Mouse (Mus musculus): Measurements from ENCODE around the gene Dnajc16. TPM values are rescaled to one million over a fixed set of nuclear protein-coding genes. Genes with fewer than 3 reads are reported as not detected.
A peak's percentile ranks its signal among the peaks of the same experiment; 100 is the strongest.

The Dnajc16 gene
- polyA plus RNA-seq, 1 experiment = 11.4 TPM

DNA sequence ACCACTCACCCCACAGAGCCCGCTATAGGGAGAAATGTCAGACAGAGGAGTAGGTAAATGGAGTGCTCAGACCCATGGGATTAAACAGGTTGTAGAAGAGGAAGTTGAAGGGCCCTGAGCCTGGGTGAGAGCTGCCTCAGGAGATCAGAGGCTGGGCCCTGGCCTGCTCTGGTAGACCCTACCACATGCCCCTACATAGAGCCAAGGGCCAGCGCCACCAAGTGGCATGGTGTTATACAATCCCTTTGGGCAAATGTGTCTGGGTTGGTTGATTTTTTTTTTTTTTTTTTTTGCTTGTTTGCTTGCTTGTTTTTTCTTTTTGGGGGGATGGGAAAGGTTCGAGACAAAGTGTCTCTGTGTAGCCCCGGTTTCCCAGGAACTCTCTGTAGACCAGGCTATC, 13.4 kb upstream of the Dnajc16 start:
- TF ChIP-seq CTCF (IDR thresholded peaks at IDR 0.05; ENCODE audit: low read depth, low read length) (0 out of 2 replicates have a peak, but pooled peaks have one; percentile 4), POLR2A (IDR thresholded peaks at IDR 0.05; ENCODE audit: borderline replicate concordance, low read depth, low read length) (no peak)
- Histone ChIP-seq H3K4me3 (ENCODE audit: insufficient read depth, low read length) (no peak overlapping the region), H3K4me1 (ENCODE audit: control insufficient read depth, insufficient read depth, low read length) (peaks cover 7% of the 10 kb centered on the region), H3K27ac (ENCODE audit: insufficient read depth, low read depth, low read length) (no peak overlapping the region)

- H3K27ac ChIP-seq (ENCODE audit: insufficient read depth, low read depth, low read length) = no peak overlapping the region
- peaks cover 19% of the 10 kb centered on the region for H3K4me1 ChIP-seq (ENCODE audit: control insufficient read depth, insufficient read depth, low read length)
- no peak overlapping the region for H3K4me3 ChIP-seq (ENCODE audit: insufficient read depth, low read length)
- TF ChIP-seq CTCF (IDR thresholded peaks at IDR 0.05; ENCODE audit: low read depth, low read length) (no peak), POLR2A (IDR thresholded peaks at IDR 0.05; ENCODE audit: borderline replicate concordance, low read depth, low read length) (no peak)
These were observed 6.8 kb upstream of the Dnajc16 start for GRCm38 (mm10) chr4:141797545-141797944.

DNA sequence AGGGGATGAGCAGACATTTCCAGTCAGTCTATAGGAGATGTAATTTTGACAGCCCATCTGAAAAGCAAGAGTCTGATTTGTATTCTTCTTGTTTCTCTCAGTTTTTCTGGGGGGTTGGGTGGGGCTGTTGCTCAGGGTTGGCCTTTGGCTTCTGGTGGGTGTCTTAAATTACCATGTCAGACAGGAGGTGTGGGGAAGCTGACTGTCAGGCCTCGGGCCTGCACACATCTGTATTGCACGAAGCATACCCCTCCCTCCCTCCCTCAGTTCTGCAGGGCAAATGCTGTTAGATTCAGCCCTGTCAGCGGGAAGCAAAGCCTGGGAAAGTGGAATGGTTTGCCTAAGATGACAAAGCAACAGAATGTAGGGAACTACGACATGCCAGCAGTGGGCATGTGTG, 6.2 kb upstream of the Dnajc16 start:
- no peak for TF ChIP-seq CTCF (IDR thresholded peaks at IDR 0.05; ENCODE audit: low read depth, low read length)
- no peak for TF ChIP-seq POLR2A (IDR thresholded peaks at IDR 0.05; ENCODE audit: borderline replicate concordance, low read depth, low read length)
- no peak overlapping the region for H3K4me3 ChIP-seq (ENCODE audit: insufficient read depth, low read length)
- H3K27ac ChIP-seq (ENCODE audit: insufficient read depth, low read depth, low read length) = no peak overlapping the region
- peaks cover 25% of the 10 kb centered on the region for H3K4me1 ChIP-seq (ENCODE audit: control insufficient read depth, insufficient read depth, low read length)

DNA sequence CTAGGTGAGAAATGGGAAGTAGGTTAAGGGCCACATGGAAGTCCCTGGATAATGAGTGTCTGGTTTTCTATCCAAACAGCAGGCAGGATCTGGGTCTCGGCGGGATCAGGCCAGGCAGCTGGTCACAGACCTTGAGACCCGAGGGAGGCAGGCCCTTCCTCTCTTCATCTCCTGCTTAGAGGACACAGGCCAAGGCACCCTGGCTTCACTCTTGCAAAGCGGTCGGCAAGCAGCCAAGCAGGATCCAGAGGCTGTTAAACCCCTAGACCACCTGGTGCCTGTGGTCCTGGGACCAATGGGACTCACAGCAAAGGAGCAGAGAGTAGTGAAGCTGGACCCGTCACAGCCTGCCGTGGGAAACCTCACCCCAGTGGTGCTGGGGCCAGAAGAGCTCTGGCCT, 5.6 kb upstream of the Dnajc16 start:
- TF ChIP-seq CTCF (IDR thresholded peaks at IDR 0.05; ENCODE audit: low read depth, low read length) (no peak), POLR2A (IDR thresholded peaks at IDR 0.05; ENCODE audit: borderline replicate concordance, low read depth, low read length) (no peak)
- peaks cover 29% of the 10 kb centered on the region for H3K4me1 ChIP-seq (ENCODE audit: control insufficient read depth, insufficient read depth, low read length)
- H3K27ac ChIP-seq (ENCODE audit: insufficient read depth, low read depth, low read length) = no peak overlapping the region
- H3K4me3 ChIP-seq (ENCODE audit: insufficient read depth, low read length) = no peak overlapping the region

GRCm38 (mm10) chr4:141794152-141794535, 3.4 kb upstream of the Dnajc16 start:
- TF ChIP-seq POLR2A (IDR thresholded peaks at IDR 0.05; ENCODE audit: borderline replicate concordance, low read depth, low read length) (no peak), CTCF (IDR thresholded peaks at IDR 0.05; ENCODE audit: low read depth, low read length) (no peak)
- peaks cover 29% of the 10 kb centered on the region for H3K4me1 ChIP-seq (ENCODE audit: control insufficient read depth, insufficient read depth, low read length)

GRCm38 (mm10) chr4:141793282-141794151, 2.8 kb upstream of the Dnajc16 start, which contains the start of gene Casp9:
Gene Casp9, plus strand, starts transcription at chr4:141793612.
- H3K27ac ChIP-seq (ENCODE audit: insufficient read depth, low read depth, low read length) = peak within 1 kb of the TSS; percentile 96
- TF ChIP-seq CTCF (IDR thresholded peaks at IDR 0.05; ENCODE audit: low read depth, low read length) = no peak
- no peak for TF ChIP-seq POLR2A (IDR thresholded peaks at IDR 0.05; ENCODE audit: borderline replicate concordance, low read depth, low read length)
- H3K4me3 ChIP-seq (ENCODE audit: insufficient read depth, low read length) = peak within 1 kb of the TSS; percentile 94
- peaks cover 29% of the 10 kb centered on the region for H3K4me1 ChIP-seq (ENCODE audit: control insufficient read depth, insufficient read depth, low read length)

More at GRCm38 (mm10) chr4:141794152-141794535, 3.4 kb upstream of the Dnajc16 start:
- H3K27ac ChIP-seq (ENCODE audit: insufficient read depth, low read depth, low read length) = peak overlapping the region; percentile 96
- H3K4me3 ChIP-seq (ENCODE audit: insufficient read depth, low read length) = peak overlapping the region; percentile 94

DNA sequence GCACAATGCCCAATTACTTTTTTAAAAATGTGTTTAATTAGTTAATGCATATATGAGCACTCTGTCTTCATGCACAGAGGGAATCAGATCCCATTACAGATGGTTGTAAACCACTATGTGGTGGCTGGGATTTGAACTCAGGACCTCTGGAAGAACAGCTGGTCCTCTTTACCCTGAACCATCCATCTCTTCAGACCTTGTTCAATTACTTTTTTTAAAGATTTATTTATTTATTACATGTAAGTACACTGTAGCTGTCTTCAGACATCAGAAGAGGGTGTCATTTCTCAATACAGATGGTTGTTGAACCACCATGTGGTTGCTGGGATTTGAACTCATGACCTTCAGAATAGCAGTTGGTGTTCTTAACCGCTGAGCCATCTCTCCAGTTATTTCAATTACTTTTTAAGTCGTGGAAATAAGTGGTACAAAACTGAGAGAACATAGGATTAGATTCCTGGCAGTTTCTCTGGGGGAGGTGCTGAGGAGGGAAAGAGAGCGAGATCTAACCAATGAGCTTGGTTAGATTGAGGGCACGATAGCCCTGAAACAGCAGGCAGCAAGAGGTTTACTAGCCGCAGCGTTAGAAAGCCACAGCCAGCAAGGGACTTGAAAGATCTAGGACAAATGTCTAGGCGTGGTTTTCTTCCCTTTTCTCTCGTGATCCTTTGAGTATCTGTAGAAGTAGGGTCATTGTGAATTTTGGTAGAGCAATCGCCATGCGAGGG, 2.0 kb upstream of the Dnajc16 start:
- peak overlapping the region; percentile 78 for H3K27ac ChIP-seq (ENCODE audit: insufficient read depth, low read depth, low read length)
- H3K4me3 ChIP-seq (ENCODE audit: insufficient read depth, low read length) = peak overlapping the region; percentile 5
- TF ChIP-seq CTCF (IDR thresholded peaks at IDR 0.05; ENCODE audit: low read depth, low read length) (no peak), POLR2A (IDR thresholded peaks at IDR 0.05; ENCODE audit: borderline replicate concordance, low read depth, low read length) (no peak)
- peaks cover 29% of the 10 kb centered on the region for H3K4me1 ChIP-seq (ENCODE audit: control insufficient read depth, insufficient read depth, low read length)

GRCm38 (mm10) chr4:141791951-141792350, 1.2 kb upstream of the Dnajc16 start:
- Histone ChIP-seq H3K4me3 (ENCODE audit: insufficient read depth, low read length) (no peak overlapping the region), H3K27ac (ENCODE audit: insufficient read depth, low read depth, low read length) (no peak overlapping the region)

DNA sequence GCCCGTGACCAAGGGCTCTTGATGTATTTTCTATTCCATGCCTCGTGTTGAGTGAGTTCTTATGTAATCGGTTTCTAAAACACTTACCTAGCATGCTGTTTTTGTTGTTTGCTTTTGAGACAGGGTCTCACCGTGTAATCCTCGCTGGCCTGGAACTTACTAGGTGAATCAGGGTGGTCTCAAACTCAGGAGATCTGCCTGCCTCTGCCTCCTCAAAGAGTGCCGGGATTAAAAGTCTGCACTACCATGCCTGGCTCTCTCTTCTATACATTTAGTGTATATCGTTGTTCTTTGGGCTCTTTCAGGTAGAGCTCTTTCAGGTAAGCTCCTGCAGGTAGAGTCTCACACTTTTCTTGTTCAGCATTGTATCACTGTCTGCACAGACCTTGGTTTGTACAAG, 755 bp upstream of the Dnajc16 start:
- H3K27ac ChIP-seq (ENCODE audit: insufficient read depth, low read depth, low read length) = no peak overlapping the region
- no peak overlapping the region for H3K4me3 ChIP-seq (ENCODE audit: insufficient read depth, low read length)
- peaks cover 29% of the 10 kb centered on the region for H3K4me1 ChIP-seq (ENCODE audit: control insufficient read depth, insufficient read depth, low read length)
- TF ChIP-seq POLR2A (IDR thresholded peaks at IDR 0.05; ENCODE audit: borderline replicate concordance, low read depth, low read length) (no peak), CTCF (IDR thresholded peaks at IDR 0.05; ENCODE audit: low read depth, low read length) (no peak)

More at GRCm38 (mm10) chr4:141791951-141792350, 1.2 kb upstream of the Dnajc16 start:
- TF ChIP-seq POLR2A (IDR thresholded peaks at IDR 0.05; ENCODE audit: borderline replicate concordance, low read depth, low read length) (no peak), CTCF (IDR thresholded peaks at IDR 0.05; ENCODE audit: low read depth, low read length) (no peak)
- H3K4me1 ChIP-seq (ENCODE audit: control insufficient read depth, insufficient read depth, low read length) = peaks cover 29% of the 10 kb centered on the region
